Mouse (Mus musculus) ES-Bruce4 (cell line): ENCODE measurements around the gene Lin28a.
A peak's percentile ranks its signal among the peaks of the same experiment; 100 is the strongest.

Experiments
- CTCF ChIP-seq: IDR thresholded peaks from one replicate; pipeline ENCODE4 v1.8.1; 2011; ENCODE audit warnings: low read depth, low read length
- EP300 ChIP-seq: IDR thresholded peaks from 2 replicates; pipeline ENCODE4 v1.6.1; 2011; ENCODE audit warnings: low read depth, low read length; ENCODE audit not compliant: insufficient read depth
- POLR2A ChIP-seq: IDR thresholded peaks from one replicate; pipeline ENCODE4 v1.8.1; 2011; ENCODE audit warnings: low read length; ENCODE audit not compliant: insufficient read depth

- TF ChIP-seq POLR2A (no peak), CTCF (peak; percentile 58), EP300 (0 out of 2 replicates have a peak, but pooled peaks have one; percentile 25)
These were observed 5.6 kb downstream of the Lin28a start for GRCm38 (mm10) chr4:134012858-134013528.
